Mouse (Mus musculus) erythroblast, embryonic 14.5 days (primary cell): ENCODE measurements around the gene Mindy4. TPM values are rescaled to one million over a fixed set of nuclear protein-coding genes. Genes with fewer than 3 reads are reported as not detected.
A peak's percentile ranks its signal among the peaks of the same experiment; 100 is the strongest.

Experiments used
- H3K27me3 ChIP-seq: 2 replicates; pipeline ENCODE4 v1.6.1; 2012; ENCODE audit warnings: inconsistent platforms; ENCODE audit not compliant: control insufficient read depth
- H3K36me3 ChIP-seq: 2 replicates; pipeline ENCODE4 v1.6.1; 2012; ENCODE audit warnings: mild to moderate bottlenecking, inconsistent platforms; ENCODE audit not compliant: control insufficient read depth
- H3K4me1 ChIP-seq: 2 replicates; pipeline ENCODE4 v1.6.1; 2012; ENCODE audit warnings: inconsistent platforms; ENCODE audit not compliant: control insufficient read depth
- H3K4me3 ChIP-seq: replicated peaks from 2 replicates; pipeline ENCODE3; 2012; ENCODE audit warnings: moderate library complexity, mild to moderate bottlenecking, inconsistent platforms
- H3K9me3 ChIP-seq: 2 replicates; pipeline ENCODE4 v1.6.1; 2012; ENCODE audit warnings: low read length, inconsistent platforms, mixed read lengths; ENCODE audit not compliant: control insufficient read depth
- GATA1 ChIP-seq: IDR thresholded peaks from 2 replicates; pipeline ENCODE4 v1.6.1; 2012; ENCODE audit warnings: low read length, inconsistent platforms, mixed read lengths
- TAL1 ChIP-seq: IDR thresholded peaks from 3 replicates; pipeline ENCODE4 v1.6.1; 2012; ENCODE audit warnings: low read length, inconsistent platforms, mixed read lengths
- polyA plus RNA-seq: library from polyadenylated mRNA; stranded (reverse); fragments of >175 nt; gene quantifications from 2 replicates; pipeline ENCODE4 v1.2.3, GENCODE M21; 2012

Gene Mindy4
- polyA plus RNA-seq, 1 experiment: 0.01 TPM

DNA sequence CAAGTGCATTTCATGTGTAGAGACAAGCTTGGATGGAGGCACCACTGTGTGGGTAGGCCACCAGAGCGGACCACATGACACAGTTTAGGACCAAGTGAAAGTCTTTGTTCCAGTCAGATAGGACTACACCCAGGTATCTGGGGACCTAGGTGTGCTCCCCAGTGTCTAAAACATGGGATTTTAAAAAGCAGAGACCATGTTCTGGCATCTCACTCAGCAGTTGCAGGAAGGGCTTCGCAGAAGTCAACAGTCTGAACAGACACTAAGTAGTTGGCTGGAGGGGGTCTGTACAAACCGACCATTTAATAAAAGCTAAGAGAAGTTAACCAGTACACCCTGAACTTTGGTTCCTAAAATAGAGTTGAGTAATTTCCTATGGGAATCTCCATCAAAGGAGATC is 10.0 kb upstream of the Mindy4 start:
- TF ChIP-seq GATA1 (no peak), TAL1 (no peak)
- Histone ChIP-seq H3K36me3 (no peaks in the 10 kb centered on the region), H3K9me3 (no peaks in the 10 kb centered on the region), H3K4me3 (no peak overlapping the region), H3K27me3 (no peaks in the 10 kb centered on the region; the same call in 1 of the 2 replicates), H3K4me1 (no peaks in the 10 kb centered on the region)

GRCm38 (mm10) chr6:55199047-55199446 is 4.1 kb upstream of the Mindy4 start:
- Histone ChIP-seq H3K4me1 (peaks cover 14% of the 10 kb centered on the region), H3K9me3 (no peaks in the 10 kb centered on the region), H3K4me3 (no peak overlapping the region), H3K36me3 (no peaks in the 10 kb centered on the region), H3K27me3 (no peaks in the 10 kb centered on the region)
- TF ChIP-seq GATA1: no peak

DNA sequence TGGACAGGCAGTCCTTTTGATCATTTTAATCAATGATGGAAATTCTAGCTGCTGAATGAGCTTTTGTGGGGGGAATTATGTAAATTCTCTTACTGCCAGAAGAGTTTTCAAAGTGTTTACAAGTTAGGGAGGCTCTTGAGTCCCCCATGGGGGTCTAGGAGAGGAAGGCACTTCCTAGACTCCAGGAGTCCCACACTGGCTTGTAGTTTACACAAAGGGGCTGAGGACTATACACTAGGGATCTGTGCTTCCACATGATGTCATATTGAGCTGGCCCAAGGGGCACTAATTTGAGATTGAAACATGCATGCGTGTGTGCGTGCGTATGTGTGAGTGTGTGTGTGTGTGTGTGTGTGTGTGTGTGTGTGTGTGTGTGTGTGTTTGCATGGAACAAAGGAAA is 748 bp downstream of the Mindy4 start:
- Histone ChIP-seq H3K4me3 (peak overlapping the region; percentile 67), H3K36me3 (no peaks in the 10 kb centered on the region), H3K4me1 (peaks cover 14% of the 10 kb centered on the region), H3K27me3 (no peaks in the 10 kb centered on the region), H3K9me3 (no peaks in the 10 kb centered on the region)
- TF ChIP-seq TAL1: no peak
- no peak for TF ChIP-seq GATA1

DNA sequence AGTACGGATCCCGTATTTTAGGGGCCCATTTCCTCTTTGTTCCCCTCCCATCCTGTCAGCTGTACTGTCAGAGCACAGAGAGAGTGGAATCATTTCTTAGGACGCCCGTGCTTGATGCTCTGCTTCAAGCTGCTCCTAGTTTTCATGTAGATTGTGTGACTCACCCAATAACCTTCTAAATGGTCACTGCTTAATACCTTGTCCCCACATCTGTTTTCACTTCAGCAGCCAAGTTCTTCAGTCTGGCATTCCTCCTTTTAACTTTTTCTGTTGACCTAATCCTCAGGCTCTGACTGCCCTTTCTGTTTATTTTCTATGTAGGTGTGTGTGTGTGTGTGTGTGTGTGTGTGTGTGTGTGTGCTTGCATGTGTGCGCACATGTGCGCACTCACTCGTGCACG is 4.6 kb downstream of the Mindy4 start:
- no peaks in the 10 kb centered on the region for H3K27me3 ChIP-seq
- peaks cover 9% of the 10 kb centered on the region for H3K4me1 ChIP-seq
- H3K9me3 ChIP-seq: no peaks in the 10 kb centered on the region
- no peaks in the 10 kb centered on the region for H3K36me3 ChIP-seq
- TF ChIP-seq GATA1: no peak
- TF ChIP-seq TAL1: no peak
- no peak overlapping the region for H3K4me3 ChIP-seq

DNA sequence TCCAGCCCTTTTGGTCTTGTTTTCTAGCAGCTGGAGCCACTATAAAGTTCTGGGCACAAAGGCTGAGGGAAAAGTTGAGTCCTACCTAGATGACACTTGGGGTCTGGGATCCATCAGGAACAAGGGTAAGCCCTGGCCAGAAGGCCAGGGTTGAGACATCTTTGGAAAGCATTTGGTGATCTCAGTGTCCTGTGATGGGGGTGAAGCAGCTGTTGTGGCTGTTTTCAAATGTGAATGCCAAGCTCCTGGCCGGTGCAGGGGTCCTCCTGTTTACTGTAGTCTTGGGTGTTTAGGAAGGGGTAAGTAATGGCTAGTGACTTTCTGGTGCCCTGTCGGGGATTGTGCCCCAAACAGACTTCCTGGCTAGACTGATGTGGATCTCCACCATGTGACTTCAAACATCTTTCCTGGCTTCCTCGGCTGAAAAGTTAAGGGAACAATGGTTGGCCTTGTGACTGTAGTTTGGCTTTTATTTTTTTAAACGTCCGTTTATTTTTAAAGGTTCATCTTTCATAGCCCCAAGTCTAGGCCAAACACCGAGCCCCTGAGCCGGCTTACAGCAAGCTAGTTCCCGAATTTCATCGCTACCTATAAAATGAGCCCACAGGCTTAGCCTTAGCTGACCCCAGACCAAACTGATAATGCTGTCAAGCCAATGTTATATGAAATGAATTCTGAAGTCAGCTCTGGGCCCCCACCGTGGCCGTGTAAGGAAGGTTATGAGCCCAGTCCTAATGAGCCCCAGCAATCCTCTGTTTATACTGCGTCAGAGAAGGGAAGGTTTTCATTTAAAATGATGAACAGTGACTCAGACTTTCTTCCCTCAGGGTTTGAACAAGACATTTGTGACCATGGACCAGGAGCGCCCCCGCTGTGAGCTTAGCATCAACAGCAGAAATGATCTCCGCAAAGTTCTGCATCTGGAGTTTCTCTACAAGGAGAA is 7.5 kb downstream of the Mindy4 start:
- Histone ChIP-seq H3K4me1 (peaks cover 7% of the 10 kb centered on the region), H3K9me3 (no peaks in the 10 kb centered on the region), H3K36me3 (no peaks in the 10 kb centered on the region), H3K27me3 (no peaks in the 10 kb centered on the region), H3K4me3 (no peak overlapping the region)
- TF ChIP-seq GATA1 (no peak), TAL1 (no peak)

- Histone ChIP-seq H3K36me3 (no peaks in the 10 kb centered on the region), H3K27me3 (no peaks in the 10 kb centered on the region), H3K4me1 (peaks cover 7% of the 10 kb centered on the region), H3K4me3 (no peak overlapping the region), H3K9me3 (no peaks in the 10 kb centered on the region)
- TF ChIP-seq GATA1 (no peak), TAL1 (no peak)
Measured at GRCm38 (mm10) chr6:55214541-55214940, 11.4 kb downstream of the Mindy4 start.

GRCm38 (mm10) chr6:55218232-55218631 is 15.0 kb downstream of the Mindy4 start:
- Histone ChIP-seq H3K9me3 (no peaks in the 10 kb centered on the region), H3K27me3 (no peaks in the 10 kb centered on the region), H3K36me3 (no peaks in the 10 kb centered on the region), H3K4me3 (no peak overlapping the region), H3K4me1 (peaks cover 7% of the 10 kb centered on the region)
- TF ChIP-seq TAL1: no peak
- no peak for TF ChIP-seq GATA1

DNA sequence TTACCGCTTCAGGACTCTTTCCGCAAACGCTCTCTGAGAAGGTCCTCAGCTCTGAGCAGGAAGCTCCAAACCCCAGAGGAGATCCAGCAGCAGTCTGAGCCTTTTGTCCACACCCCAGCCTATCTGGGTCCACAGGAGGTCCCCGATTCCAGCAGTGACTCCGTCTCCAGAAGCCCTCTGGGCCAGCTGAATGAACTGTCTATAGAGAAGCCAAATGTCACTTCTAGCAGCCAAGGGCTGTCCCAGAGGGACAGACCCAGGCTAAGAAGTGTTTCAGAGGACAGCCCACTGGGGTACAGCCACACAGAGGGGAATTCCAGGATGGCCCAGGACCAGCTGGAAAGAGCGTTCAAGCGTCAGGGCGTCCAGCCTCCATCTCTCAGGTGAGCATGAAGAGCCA is 20.8 kb downstream of the Mindy4 start:
- Histone ChIP-seq H3K4me1 (no peaks in the 10 kb centered on the region), H3K4me3 (no peak overlapping the region), H3K9me3 (no peaks in the 10 kb centered on the region), H3K36me3 (no peaks in the 10 kb centered on the region), H3K27me3 (no peaks in the 10 kb centered on the region)
- TF ChIP-seq GATA1: no peak
- no peak for TF ChIP-seq TAL1

DNA sequence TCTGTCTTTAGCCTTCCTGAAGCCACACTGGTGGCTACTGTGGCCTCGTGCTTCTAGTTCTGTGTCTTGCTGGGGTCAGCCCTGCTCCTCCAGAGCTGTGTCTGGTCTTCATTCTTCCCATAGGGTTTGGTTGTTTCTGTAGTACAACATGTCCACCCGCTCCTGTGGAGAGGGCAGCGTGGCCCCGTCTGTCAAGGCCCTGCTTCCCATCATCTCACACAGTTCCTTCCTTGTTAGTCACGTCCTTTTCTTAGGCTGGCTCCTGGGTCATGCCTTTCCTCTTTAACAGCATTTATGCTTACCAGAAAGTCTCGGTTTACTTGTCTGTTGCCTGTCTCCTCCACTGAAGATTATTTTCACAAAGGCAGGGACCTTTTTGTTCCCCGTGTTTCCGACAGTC is 26.9 kb downstream of the Mindy4 start:
- Histone ChIP-seq H3K27me3 (no peaks in the 10 kb centered on the region), H3K9me3 (no peaks in the 10 kb centered on the region), H3K4me3 (no peak overlapping the region), H3K36me3 (no peaks in the 10 kb centered on the region), H3K4me1 (peaks cover 23% of the 10 kb centered on the region)
- TF ChIP-seq TAL1 (no peak), GATA1 (no peak)

- no peak for TF ChIP-seq GATA1
- no peak for TF ChIP-seq TAL1
- no peaks in the 10 kb centered on the region for H3K27me3 ChIP-seq
- no peak overlapping the region for H3K4me3 ChIP-seq
- H3K4me1 ChIP-seq: peaks cover 32% of the 10 kb centered on the region
- H3K9me3 ChIP-seq: no peaks in the 10 kb centered on the region
- H3K36me3 ChIP-seq: no peaks in the 10 kb centered on the region
Measured at GRCm38 (mm10) chr6:55232101-55232500, 28.9 kb downstream of the Mindy4 start.
